Mouse (Mus musculus) heart, embryonic 14.5 days (tissue): ENCODE results near the gene Ttc39a. TPM values are rescaled to one million over a fixed set of nuclear protein-coding genes. Genes with fewer than 3 reads are reported as not detected.

Experiments
- polyA plus RNA-seq: library from polyadenylated mRNA; unstranded; fragments of >200 nt; fragmentation: Nextera tagmentation; extraction: Ambion mirVana; gene quantifications from 2 replicates; pipeline ENCODE4 v1.2.1, GENCODE M21; 2014

The Ttc39a gene
- polyA plus RNA-seq, 1 experiment from 2014 or later, result 7.7 TPM

Other genes starting within 250 kb of the Ttc39a start
- 48.2 and 52.0 TPM in 2 replicates for gene Osbpl9, start 204.4 kb upstream of the Ttc39a start, polyA plus RNA-seq
- gene Calr4, start 172.1 kb upstream of the Ttc39a start, polyA plus RNA-seq, result 0.12 and 0.20 TPM in 2 replicates
- gene Eps15, start 126.4 kb upstream of the Ttc39a start, polyA plus RNA-seq, result 29.2 and 33.0 TPM in 2 replicates
- 74.2 and 76.8 TPM in 2 replicates for gene Rnf11, start 78.1 kb downstream of the Ttc39a start, polyA plus RNA-seq
- gene 4930522H14Rik, start 124.7 kb downstream of the Ttc39a start, polyA plus RNA-seq, result not detected in 2 replicates